Mouse (Mus musculus): ENCODE measurements at regions not wholly inside any gene's neighbourhood (a gene's known extent, or its start where the extent isn't known, plus 50 kb on each side); places are given as distances from the start of the nearest gene placed in this dataset.

GRCm38 (mm10) chr3:4226986-4227385, 1523.6 kb upstream of the Gm8797 start:
- in situ Hi-C loops (cut with MboI, MseI): no loop called here

GRCm38 (mm10) chr3:4271361-4271760, 1479.2 kb upstream of the Gm8797 start:
- in situ Hi-C loops (cut with MboI, MseI): loop anchor here in 1 of 2 experiments (5.0 kb wide), 1 partner anchor 39 kb away; no protein-coding TSS in a partner anchor

- in situ Hi-C loops (cut with MboI, MseI): loop anchor here in 1 of 2 experiments (5.0 kb wide), 1 partner anchor 42 kb away; no protein-coding TSS in a partner anchor
Measured at GRCm38 (mm10) chr3:4274607-4275006, 1476.0 kb upstream of the Gm8797 start.

GRCm38 (mm10) chr3:4278042-4278441, 1472.6 kb upstream of the Gm8797 start:
- in situ Hi-C loops (cut with MboI, MseI): no loop called here

GRCm38 (mm10) chr3:4280366-4281020, 1470.1 kb upstream of the Gm8797 start:
- in situ Hi-C loops (cut with MboI, MseI): no loop called here

- in situ Hi-C loops (cut with MboI, MseI): no loop called here
Measured at GRCm38 (mm10) chr3:4281092-4281491, 1469.5 kb upstream of the Gm8797 start.

GRCm38 (mm10) chr3:4287141-4287540, 1463.5 kb upstream of the Gm8797 start:
- in situ Hi-C loops (cut with MboI, MseI): no loop called here

- in situ Hi-C loops (cut with MboI, MseI): no loop called here
Measured at GRCm38 (mm10) chr3:4336441-4336840, 1414.2 kb upstream of the Gm8797 start.

GRCm38 (mm10) chr3:4339153-4339552, 1411.5 kb upstream of the Gm8797 start:
- in situ Hi-C loops (cut with MboI, MseI): no loop called here

All from T-helper 17 cell (primary cell).